Mouse (Mus musculus) intestine, postnatal 0 days (tissue): ENCODE data around the gene Neurl1a. TPM values are rescaled to one million over a fixed set of nuclear protein-coding genes. Genes with fewer than 3 reads are reported as not detected.

Experiments used
- ATAC-seq: fragments of 200-750 bp; cut with Nextera tagmentation; 2 replicates; pipeline ENCODE4 v1.8.0; 2017; ENCODE audit warnings: mild to moderate bottlenecking, moderate TSS enrichment, moderate library complexity
- H3K27ac ChIP-seq: fragments of 300-500 bp; sonication (generic); 2 replicates; pipeline ENCODE4 v1.5.1; 2014; ENCODE audit warnings: mild to moderate bottlenecking, low read depth, low read length, moderate library complexity
- H3K27me3 ChIP-seq: fragments of 300-500 bp; sonication (generic); replicated peaks from 2 replicates; pipeline ENCODE4 v1.6.1; 2014; ENCODE audit warnings: low read length, mixed read lengths; ENCODE audit not compliant: control insufficient read depth, insufficient read depth
- H3K36me3 ChIP-seq: fragments of 300-500 bp; sonication (generic); 2 replicates; pipeline ENCODE4 v1.6.1; 2014; ENCODE audit warnings: mild to moderate bottlenecking, moderate library complexity; ENCODE audit not compliant: control insufficient read depth, insufficient read depth
- H3K4me1 ChIP-seq: fragments of 300-500 bp; sonication (generic); replicated peaks from 2 replicates; pipeline ENCODE4 v1.6.1; 2014; ENCODE audit warnings: antibody characterized with exemption, low read length, mixed read lengths; ENCODE audit not compliant: control insufficient read depth, insufficient read depth
- H3K4me2 ChIP-seq: fragments of 300-500 bp; sonication (generic); replicated peaks from 2 replicates; pipeline ENCODE4 v1.6.1; 2014; ENCODE audit warnings: low read depth, mild to moderate bottlenecking, moderate library complexity
- H3K4me3 ChIP-seq: fragments of 300-500 bp; sonication (generic); 2 replicates; pipeline ENCODE4 v1.5.1; 2014; ENCODE audit warnings: low read depth, low read length
- H3K9ac ChIP-seq: fragments of 300-500 bp; sonication (generic); 2 replicates; pipeline ENCODE4 v1.6.1; 2014; ENCODE audit warnings: mild to moderate bottlenecking, low read depth, low read length
- H3K9me3 ChIP-seq: fragments of 300-500 bp; sonication (generic); 2 replicates; pipeline ENCODE4 v1.6.1; 2016; ENCODE audit warnings: mixed run types; ENCODE audit not compliant: control insufficient read depth
- CTCF ChIP-seq: sonication (generic); IDR thresholded peaks from 2 replicates; pipeline ENCODE4 v1.5.1; 2016; ENCODE audit warnings: low read depth, mild to moderate bottlenecking, control low read depth, antibody characterized with exemption, moderate library complexity
- WGBS: fragments of 180-500 bp; shearing (Covaris S2); extraction: QIAGEN DNeasy Blood & Tissue Kit; methylation state at CpG from one replicate; pipeline ENCODE4 v1.1.7; 2014; 5-methylcytosine and 5-hydroxymethylcytosine counted together
- polyA plus RNA-seq: library from polyadenylated mRNA; unstranded; fragments of >200 nt; fragmentation: Nextera tagmentation; extraction: Ambion mirVana; gene quantifications from 2 replicates; pipeline ENCODE4 v1.2.1, GENCODE M21; 2015

Neurl1a gene
- polyA plus RNA-seq, 1 experiment from 2014 or later, result 2.4 TPM

DNA sequence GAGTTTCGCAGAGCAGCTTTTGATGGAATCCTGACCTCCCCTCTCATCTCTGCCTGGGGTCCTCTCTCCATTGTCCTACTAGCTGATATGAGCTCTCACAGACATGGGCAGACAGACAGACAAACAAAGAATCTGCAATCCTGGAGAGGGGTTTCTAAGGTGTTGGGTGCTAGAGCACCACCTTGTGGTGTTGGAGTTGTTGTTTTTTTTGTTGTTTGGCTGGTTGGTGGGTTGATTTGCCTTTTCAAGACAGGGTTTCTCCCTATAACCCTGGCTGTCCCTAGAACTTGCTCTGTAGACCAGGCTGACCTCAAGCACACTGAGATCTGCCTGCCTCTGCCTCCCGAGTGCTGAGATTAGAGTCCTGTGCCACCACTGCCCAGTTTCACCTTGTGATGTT lies 3.1 kb upstream of the Neurl1a start:
- H3K9ac ChIP-seq, result no peak overlapping the region
- H3K27ac ChIP-seq, result no peak overlapping the region
- H3K27me3 ChIP-seq, result peaks cover 25% of the 10 kb centered on the region
- H3K4me3 ChIP-seq, result no peak overlapping the region
- ATAC-seq, result no peak
- H3K9me3 ChIP-seq, result no peaks in the 10 kb centered on the region
- no peaks in the 10 kb centered on the region for H3K36me3 ChIP-seq
- H3K4me1 ChIP-seq, result 0 out of 2 replicates have a peak, but pooled peaks cover 3% of the 10 kb centered on the region
- no peak overlapping the region for H3K4me2 ChIP-seq
- TF ChIP-seq CTCF, result peak; percentile 49
- 72% methylated on average over 2 of the region's 2 CpGs for WGBS

DNA sequence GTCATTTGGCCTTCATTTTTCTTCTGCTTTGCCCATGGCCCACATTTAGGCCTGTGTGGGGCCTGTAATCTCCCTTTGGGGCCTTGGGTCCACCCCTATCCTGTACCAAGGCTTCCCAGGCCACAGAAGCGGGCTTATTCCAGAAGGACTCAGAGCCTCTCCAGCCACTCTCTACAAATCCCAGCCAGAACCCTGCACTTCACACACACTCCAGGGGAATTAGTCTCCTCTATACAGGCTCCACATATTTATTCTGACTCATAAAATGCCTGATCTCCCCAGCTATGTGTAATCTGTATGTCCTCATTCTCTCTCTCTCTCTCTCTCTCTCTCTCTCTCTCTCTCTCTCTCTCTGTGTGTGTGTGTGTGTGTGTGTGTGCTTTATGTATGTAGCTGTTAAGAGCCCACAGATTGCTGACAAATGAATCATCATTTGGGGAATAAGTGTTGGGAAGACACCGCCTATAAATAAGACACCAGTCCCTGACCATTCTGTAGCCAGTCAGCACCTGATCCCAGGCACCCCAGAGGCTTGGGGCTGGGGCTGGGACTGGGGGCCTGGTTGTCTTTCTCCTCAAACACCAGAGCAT lies 1.6 kb upstream of the Neurl1a start:
- no peaks in the 10 kb centered on the region for H3K9me3 ChIP-seq
- H3K4me3 ChIP-seq, result no peak overlapping the region
- 0 out of 2 replicates have a peak, but pooled peaks cover 3% of the 10 kb centered on the region for H3K4me1 ChIP-seq
- WGBS, result 73% methylated on average over 2 of the region's 2 CpGs
- no peak overlapping the region for H3K9ac ChIP-seq
- no peak for TF ChIP-seq CTCF
- ATAC-seq, result no peak
- H3K27me3 ChIP-seq, result peaks cover 25% of the 10 kb centered on the region
- no peaks in the 10 kb centered on the region for H3K36me3 ChIP-seq
- no peak overlapping the region for H3K4me2 ChIP-seq
- no peak overlapping the region for H3K27ac ChIP-seq

DNA sequence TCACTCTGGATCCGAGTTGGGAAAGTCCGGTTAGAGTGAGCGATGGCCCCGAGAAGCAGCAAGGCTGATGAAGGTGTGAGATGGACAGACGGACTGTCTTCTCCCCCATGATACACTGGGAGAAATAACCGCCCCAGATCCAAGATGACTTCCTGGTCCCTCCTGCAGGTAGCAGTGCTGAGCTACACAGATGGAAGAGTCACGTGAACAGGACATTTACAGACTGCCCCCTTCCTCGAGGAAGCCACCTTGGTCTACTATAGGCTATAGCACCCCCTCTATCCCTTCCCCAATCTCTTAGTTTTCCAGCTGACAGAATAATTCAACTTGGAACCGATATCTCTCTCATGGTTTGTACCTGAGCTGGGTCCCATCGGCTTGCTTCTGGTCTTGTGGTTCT lies 619 bp upstream of the Neurl1a start:
- H3K4me2 ChIP-seq, result peak overlapping the region; percentile 99
- H3K4me1 ChIP-seq, result 0 out of 2 replicates have a peak, but pooled peaks cover 3% of the 10 kb centered on the region
- no peak overlapping the region for H3K9ac ChIP-seq
- TF ChIP-seq CTCF, result peak; percentile 76
- no peaks in the 10 kb centered on the region for H3K36me3 ChIP-seq
- 32% methylated on average over 10 of the region's 10 CpGs for WGBS
- H3K27ac ChIP-seq, result no peak overlapping the region
- no peak for ATAC-seq
- no peaks in the 10 kb centered on the region for H3K9me3 ChIP-seq
- H3K4me3 ChIP-seq, result peak overlapping the region; percentile 69
- peaks cover 25% of the 10 kb centered on the region for H3K27me3 ChIP-seq

DNA sequence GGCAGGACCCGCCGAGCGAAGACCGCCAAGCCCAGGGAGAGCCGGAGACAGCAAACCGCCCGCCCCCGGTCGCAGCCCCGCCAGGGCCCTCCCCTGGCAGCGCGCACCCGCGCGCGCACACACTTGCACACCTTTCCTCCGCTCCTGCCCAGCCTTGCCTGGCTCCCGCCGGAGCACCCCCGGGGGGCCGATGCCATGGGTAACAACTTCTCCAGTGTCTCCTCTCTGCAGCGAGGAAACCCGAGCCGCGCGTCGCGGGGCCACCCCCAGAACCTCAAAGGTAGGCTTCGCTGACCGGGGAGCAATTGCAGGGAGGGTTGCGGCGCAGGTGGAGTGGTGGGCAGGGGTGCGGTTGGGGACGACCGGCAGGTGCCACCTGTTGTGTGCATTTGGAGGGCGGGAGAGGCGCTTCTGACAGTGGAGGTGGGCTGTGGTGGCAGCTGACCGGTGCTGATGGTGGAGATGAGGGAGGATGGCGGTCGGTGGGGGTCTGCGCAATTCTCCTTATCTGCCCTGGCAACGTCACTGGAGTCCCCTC lies 721 bp downstream of the Neurl1a start:
- ATAC-seq, result peak; percentile 22; the same call in 1 of the 2 replicates
- Histone ChIP-seq H3K4me2 (peak overlapping the region; percentile 99), H3K4me3 (peak overlapping the region; percentile 69), H3K9me3 (no peaks in the 10 kb centered on the region), H3K9ac (peak overlapping the region; percentile 52), H3K27me3 (peaks cover 25% of the 10 kb centered on the region), H3K4me1 (0 out of 2 replicates have a peak, but pooled peaks cover 3% of the 10 kb centered on the region), H3K36me3 (no peaks in the 10 kb centered on the region), H3K27ac (no peak overlapping the region)
- under 1% methylated on average over 40 of the region's 42 CpGs for WGBS
- TF ChIP-seq CTCF, result no peak

DNA sequence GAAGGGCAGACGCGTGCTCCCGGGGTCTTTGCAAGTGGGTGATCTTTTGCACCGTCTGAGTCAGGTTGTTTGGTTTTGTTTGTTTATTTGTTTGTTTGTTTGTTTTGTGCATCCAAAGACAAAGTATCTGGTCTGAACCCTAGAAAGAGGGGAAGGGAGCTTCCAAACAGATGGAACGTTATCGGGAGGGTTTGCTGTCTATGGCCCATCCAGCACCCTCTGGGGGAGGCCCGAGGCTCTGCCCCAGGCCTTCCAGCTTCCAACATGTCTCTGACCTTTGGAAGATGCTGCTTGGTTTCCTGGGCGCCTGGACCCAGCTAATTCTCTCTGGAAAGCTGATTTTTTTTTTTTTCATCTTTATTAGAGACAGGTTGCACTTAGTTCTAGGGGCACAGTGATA lies 1.4 kb downstream of the Neurl1a start:
- WGBS, result 29% methylated on average over 8 of the region's 8 CpGs
- ATAC-seq, result no peak
- peak overlapping the region; percentile 99; the same call in 1 of the 2 replicates for H3K4me2 ChIP-seq
- peaks cover 25% of the 10 kb centered on the region for H3K27me3 ChIP-seq
- H3K9me3 ChIP-seq, result no peaks in the 10 kb centered on the region
- no peak overlapping the region for H3K27ac ChIP-seq
- H3K36me3 ChIP-seq, result no peaks in the 10 kb centered on the region
- H3K9ac ChIP-seq, result no peak overlapping the region
- H3K4me3 ChIP-seq, result no peak overlapping the region
- H3K4me1 ChIP-seq, result 0 out of 2 replicates have a peak, but pooled peaks cover 3% of the 10 kb centered on the region
- TF ChIP-seq CTCF, result no peak

DNA sequence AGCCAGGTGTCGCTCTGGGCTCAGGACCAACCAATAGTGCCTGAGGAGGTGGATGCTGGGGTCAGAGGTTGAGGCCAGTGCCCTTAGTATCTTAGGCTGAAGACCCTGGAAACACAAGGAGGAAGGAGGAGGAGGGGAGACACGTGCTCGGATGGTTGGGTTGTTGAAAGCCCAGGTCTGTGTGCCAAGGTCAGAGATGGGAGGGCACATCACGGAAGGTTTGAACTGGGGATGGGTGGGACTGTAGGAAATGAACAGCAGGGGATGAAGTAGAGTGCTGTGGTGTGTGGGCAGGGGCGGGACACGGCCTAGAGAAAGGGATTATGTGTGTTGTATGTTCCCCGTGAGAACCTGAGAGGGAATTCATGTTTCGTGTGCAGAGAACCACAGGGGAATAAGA lies 5.6 kb downstream of the Neurl1a start:
- no peak for ATAC-seq
- TF ChIP-seq CTCF, result no peak
- H3K4me2 ChIP-seq, result no peak overlapping the region
- H3K9me3 ChIP-seq, result no peaks in the 10 kb centered on the region
- no peaks in the 10 kb centered on the region for H3K36me3 ChIP-seq
- H3K4me1 ChIP-seq, result no peaks in the 10 kb centered on the region
- H3K27me3 ChIP-seq, result peaks cover 9% of the 10 kb centered on the region
- H3K4me3 ChIP-seq, result no peak overlapping the region
- 75% methylated on average over 8 of the region's 8 CpGs for WGBS
- no peak overlapping the region for H3K27ac ChIP-seq
- no peak overlapping the region for H3K9ac ChIP-seq
